Mouse (Mus musculus) spleen, adult 2 months (tissue): ENCODE data around the gene Lcn6.
"Not testable (repeated sequence)": the region's sequence is repeated elsewhere in the genome, so short reads cannot be mapped to it uniquely, and the experiment has no call there.

Experiments
- CTCF ChIP-seq: fragments of 200-500 bp; IDR thresholded peaks from 2 replicates; pipeline ENCODE4 v1.5.1; 2011; ENCODE audit warnings: mild to moderate bottlenecking, inconsistent platforms; ENCODE audit not compliant: insufficient read depth, insufficient read length, insufficient replicate concordance; ENCODE audit errors: extremely low read depth
- POLR2A ChIP-seq: fragments of 200-500 bp; IDR thresholded peaks from 2 replicates; pipeline ENCODE4 v1.6.1; 2011; ENCODE audit warnings: low read depth, low read length, inconsistent platforms

- TF ChIP-seq POLR2A, CTCF: not testable (repeated sequence)
These were observed 32.5 kb downstream of the Lcn6 start for GRCm38 (mm10) chr2:25709056-25709455.
